In genomic region chr9:45519841-45520240, GRCm38 (mm10) we compare ENCODE assay signal across 25 mouse cellular contexts.
DNase-seq lines count a peak whose midpoint lies in the region; ATAC-seq and TF ChIP-seq lines count a peak whose summit lies in the region.
"Had no signal": no experiment of that assay in that cellular context is flagged by ENCODE, and none has a peak within 500 bp of the region (broad histone marks: within the 10 kb centered on the region; RNA-seq: fewer than 3 reads in every experiment).

No protein-coding gene starts in this region.

- no peak for TF ChIP-seq CTCF in layer of hippocampus, adult 2 months (conservative IDR thresholded peaks at IDR 0.05)

- ATAC-seq in frontal cortex, adult (ENCODE audit: low TSS enrichment), result peak; percentile 83
- ATAC-seq: forebrain, postnatal 0 days had no signal

- H3K4me3 ChIP-seq in layer of hippocampus, adult 2 months, result no peak overlapping the region
- H3K4me3 ChIP-seq: embryonic facial prominence, embryonic 10.5 days; embryonic facial prominence, embryonic 13.5 days; erythroblast, embryonic 14.5 days; forebrain, embryonic 12.5 days; heart, adult 2 months; hindbrain, embryonic 12.5 days; hindbrain, embryonic 15.5 days had no signal

- DNase-seq in frontal cortex, postnatal 10 days (ENCODE audit: low spot score in 2 of 2), result no peak
- no peak for DNase-seq in layer of hippocampus, adult 2 months (ENCODE audit: low spot score in 2 of 2)
- DNase-seq in layer of hippocampus, adult 9-11 months, result no peak
- DNase-seq in right cerebral cortex, adult 18-20 months, result peak; percentile 41
- DNase-seq in right cerebral cortex, postnatal 36 days (ENCODE audit: low spot score in 2 of 2), result no peak
- no peak for DNase-seq in kidney, postnatal 4 days
- DNase-seq: adrenal gland, adult 2 months; adrenal gland, postnatal 14 days; B cell, adult 2 months; cerebellum, adult 11-12 months; cerebellum, adult 8-10 months; cerebellum, postnatal 10 days; cerebellum, postnatal 36 days; embryo, embryonic 11 days; forebrain, postnatal 0 days; gastrocnemius, postnatal 10 days; gastrocnemius, postnatal 36 days; heart, adult 2 months had no signal

- peak overlapping the region; percentile 55 for H3K27ac ChIP-seq in layer of hippocampus, adult 2 months
- H3K27ac ChIP-seq: embryonic facial prominence, embryonic 10.5 days; embryonic facial prominence, embryonic 13.5 days; forebrain, embryonic 12.5 days; heart, adult 2 months; hindbrain, embryonic 12.5 days; hindbrain, embryonic 15.5 days had no signal
